Mouse (Mus musculus): ENCODE data around the gene Prh1. TPM values are rescaled to one million over a fixed set of nuclear protein-coding genes. Genes with fewer than 3 reads are reported as not detected.

Prh1 gene
- total RNA-seq (2023; ENCODE audit: inconsistent age), result not detected in 4 replicates

GRCm38 (mm10) chr6:132569509-132569908 lies at the start of gene Prh1:
Gene Prh1 (plus strand): TSS chr6:132569809.

DNA sequence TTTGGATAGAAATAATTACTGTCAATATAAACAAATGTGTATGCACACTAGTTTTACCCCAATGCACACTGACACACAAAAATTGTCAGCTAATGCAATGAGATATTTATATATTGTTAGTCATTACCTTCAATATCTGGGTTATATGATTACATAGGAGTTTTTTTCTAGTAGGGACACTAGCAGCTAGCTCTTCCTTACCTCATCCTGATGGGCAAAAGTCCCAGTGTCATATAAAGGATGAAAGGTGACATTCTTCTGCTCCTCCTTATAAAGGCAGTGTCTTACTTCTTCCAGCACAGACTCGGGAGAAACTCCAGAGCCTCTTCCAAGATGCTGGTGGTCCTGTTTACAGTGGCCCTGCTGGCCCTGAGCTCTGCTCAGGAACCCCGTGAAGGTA lies 26.0 kb downstream of the Prh1 start, which contains the start of gene Prp2:
Gene Prp2, plus strand, starts transcription at position 301 of the 400 bp plus-strand sequence.

Other genes starting within 250 kb of the Prh1 start
- not detected in 4 replicates for gene Gm8882, start 205.7 kb upstream of the Prh1 start, total RNA-seq (2023; ENCODE audit: inconsistent age)
- gene Prp2, start 26.1 kb downstream of the Prh1 start, total RNA-seq (2023; ENCODE audit: inconsistent age), result not detected in 4 replicates
- gene A630073D07Rik, start 81.7 kb downstream of the Prh1 start, total RNA-seq (2023; ENCODE audit: inconsistent age), result not detected in 4 replicates
- not detected in 4 replicates for gene Tas2r120, start 87.1 kb downstream of the Prh1 start, total RNA-seq (2023; ENCODE audit: inconsistent age)
- not detected in 4 replicates for gene Tas2r121, start 131.2 kb downstream of the Prh1 start, total RNA-seq (2023; ENCODE audit: inconsistent age)
- gene Tas2r122, start 142.1 kb downstream of the Prh1 start, total RNA-seq (2023; ENCODE audit: inconsistent age), result not detected in 4 replicates
- gene Tas2r115, start 168.2 kb downstream of the Prh1 start, total RNA-seq (2023; ENCODE audit: inconsistent age), result not detected in 4 replicates
- not detected in 4 replicates for gene Tas2r124, start 184.9 kb downstream of the Prh1 start, total RNA-seq (2023; ENCODE audit: inconsistent age)
- gene Tas2r102, start 192.3 kb downstream of the Prh1 start, total RNA-seq (2023; ENCODE audit: inconsistent age), result not detected in 4 replicates
- gene Tas2r136, start 208.4 kb downstream of the Prh1 start, total RNA-seq (2023; ENCODE audit: inconsistent age), result not detected in 4 replicates
- gene Tas2r117, start 233.0 kb downstream of the Prh1 start, total RNA-seq (2023; ENCODE audit: inconsistent age), result not detected in 4 replicates